Mouse (Mus musculus) retina, postnatal 7 days (tissue): ENCODE data around the gene Sgpp1.
"Not testable (repeated sequence)": the region's sequence is repeated elsewhere in the genome, so short reads cannot be mapped to it uniquely, and the experiment has no call there.

Experiments used
- DNase-seq: peaks from one replicate; pipeline ENCODE4 v3.0.0-alpha.2; 2012; ENCODE audit warnings: low read depth, low spot score

The Sgpp1 gene

DNA sequence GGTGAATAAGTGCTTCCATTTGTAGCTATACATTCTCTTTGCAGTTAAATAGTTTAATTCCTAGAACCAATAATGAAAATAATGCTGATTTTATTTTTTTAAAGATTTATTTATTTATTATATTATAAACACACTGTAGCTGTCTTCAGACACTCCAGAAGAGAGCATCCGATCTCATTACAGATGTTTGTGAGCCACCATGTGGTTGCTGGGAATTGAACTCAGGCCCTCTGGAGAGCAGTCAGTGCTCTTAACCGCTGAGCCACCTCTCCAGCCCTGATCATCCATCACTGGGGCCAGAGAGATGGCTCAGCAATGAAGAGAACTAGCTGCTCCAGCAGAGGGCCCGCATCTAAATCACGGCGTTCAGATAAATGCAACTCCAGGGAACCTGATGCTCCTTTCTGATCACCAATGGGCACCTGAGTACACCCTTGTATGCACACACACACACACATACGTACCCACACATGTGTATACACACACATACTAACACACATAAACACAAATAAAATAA lies 3.5 kb downstream of the Sgpp1 start:
- no peak for DNase-seq

DNA sequence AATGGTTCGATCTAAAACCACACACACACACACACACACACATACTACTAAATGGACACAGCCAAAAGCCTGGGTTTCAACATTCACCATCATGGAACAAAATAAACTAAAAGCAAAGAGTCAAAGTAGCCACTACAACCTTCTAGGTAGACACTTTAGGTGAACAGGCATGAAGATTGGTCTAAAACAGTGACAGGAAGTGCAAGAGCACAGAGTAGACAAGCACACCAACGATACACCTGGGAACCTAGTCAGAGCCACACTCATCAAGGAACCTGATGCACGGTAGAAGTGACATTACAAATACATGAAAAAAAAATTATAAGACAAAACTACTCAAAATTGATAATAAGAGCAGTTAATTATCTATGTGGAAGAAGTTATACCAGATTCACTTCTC lies 4.0 kb downstream of the Sgpp1 start:
- no peak for DNase-seq

DNA sequence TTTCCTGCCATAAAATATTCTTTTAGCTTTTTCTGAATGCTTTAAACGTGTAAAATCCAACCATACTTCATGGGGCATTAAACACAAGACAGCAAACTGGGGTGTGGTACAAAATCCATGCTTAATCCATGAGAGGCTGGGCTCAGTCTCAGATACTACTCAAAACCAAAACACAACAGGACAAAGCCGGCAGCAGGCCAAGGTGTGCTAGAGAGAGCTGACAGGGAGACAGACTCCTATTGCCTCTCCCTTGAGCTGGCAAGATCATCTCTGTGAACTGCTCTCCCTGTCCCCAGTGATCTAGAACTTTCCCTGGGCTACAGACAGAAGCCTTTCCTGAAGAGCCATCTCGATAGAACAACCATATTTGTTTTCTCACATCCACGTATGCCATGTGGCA lies 5.1 kb downstream of the Sgpp1 start:
- no peak for DNase-seq

DNA sequence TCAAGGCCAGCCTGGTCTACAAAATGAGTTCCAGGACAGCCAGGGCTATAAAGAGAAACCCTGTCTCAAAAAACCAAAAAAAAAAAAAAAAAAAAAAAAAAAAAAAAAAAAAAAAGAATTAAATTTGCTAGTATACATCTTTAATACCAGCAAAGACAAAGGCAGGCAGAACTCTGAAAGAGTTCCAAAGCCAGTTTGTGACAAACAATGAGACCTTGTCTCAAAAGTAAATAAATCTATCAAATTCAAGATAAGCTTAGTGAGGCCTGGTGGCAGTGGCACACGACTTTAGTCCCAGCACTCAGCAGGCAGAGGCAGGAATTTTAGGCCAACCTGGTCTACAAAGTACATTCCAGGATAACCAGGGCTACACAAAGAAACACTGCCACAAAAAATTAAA lies 5.7 kb downstream of the Sgpp1 start:
- no peak for DNase-seq

DNA sequence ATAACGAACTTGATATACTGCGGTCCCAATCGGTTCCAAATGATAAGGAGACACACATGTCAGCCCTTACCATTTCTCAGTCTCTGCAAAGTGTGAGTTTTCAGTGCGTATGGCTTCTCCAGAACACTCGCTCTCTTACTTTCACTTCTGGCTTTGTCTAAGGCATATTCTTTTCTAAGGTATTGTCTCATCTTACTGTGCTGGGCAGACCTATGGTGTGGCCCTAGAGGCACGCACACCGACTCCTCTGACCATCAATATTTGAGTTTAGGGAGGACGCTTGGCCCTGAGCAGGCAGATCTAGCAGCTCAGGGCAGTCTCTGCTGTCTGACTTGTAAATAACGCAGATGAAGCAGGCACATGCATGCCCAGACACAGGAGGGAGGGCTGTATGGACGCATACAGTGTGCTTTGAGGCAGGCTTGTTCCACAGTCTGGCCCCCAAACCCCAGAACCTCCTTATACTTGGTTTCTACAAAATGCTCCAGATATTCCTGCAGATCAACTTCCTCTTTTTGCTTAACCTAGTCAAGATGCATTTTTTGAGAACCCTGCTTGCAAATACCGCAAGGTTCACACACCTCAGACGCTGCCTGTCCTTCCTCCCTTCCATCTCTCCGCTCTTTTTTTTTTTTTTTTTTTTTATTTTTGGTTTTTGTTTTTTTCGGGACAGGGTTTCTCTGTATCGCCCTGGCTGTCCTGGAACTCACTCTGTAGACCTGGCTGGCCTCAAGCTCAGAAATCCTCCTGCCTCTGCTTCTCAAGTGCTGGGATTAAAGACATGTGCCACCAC lies 8.0 kb downstream of the Sgpp1 start:
- DNase-seq: no peak

DNA sequence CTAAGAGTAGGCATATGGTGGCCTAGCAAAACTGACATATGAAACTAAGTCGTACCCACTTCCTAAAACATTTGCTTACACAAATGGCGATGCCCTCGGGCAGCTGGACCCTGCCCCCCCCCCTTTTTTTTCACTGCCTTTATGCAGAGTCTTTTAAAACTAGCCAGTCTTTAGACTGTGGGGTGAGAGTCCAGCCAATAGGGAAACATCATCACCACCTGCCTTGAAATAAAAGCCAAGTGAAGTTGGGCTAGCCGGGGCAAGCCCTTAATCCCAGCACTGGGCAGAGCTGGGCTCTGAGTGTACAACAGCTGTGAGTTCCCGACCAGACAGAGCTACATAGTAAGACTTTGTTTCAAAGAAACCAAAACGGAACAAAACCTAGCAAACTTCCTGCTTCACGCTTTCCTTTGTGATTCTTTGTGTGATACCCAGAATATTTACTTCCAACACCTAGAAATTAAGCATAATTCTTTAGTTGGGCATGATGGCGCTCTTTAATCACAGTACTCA lies 9.1 kb downstream of the Sgpp1 start:
- no peak for DNase-seq

DNA sequence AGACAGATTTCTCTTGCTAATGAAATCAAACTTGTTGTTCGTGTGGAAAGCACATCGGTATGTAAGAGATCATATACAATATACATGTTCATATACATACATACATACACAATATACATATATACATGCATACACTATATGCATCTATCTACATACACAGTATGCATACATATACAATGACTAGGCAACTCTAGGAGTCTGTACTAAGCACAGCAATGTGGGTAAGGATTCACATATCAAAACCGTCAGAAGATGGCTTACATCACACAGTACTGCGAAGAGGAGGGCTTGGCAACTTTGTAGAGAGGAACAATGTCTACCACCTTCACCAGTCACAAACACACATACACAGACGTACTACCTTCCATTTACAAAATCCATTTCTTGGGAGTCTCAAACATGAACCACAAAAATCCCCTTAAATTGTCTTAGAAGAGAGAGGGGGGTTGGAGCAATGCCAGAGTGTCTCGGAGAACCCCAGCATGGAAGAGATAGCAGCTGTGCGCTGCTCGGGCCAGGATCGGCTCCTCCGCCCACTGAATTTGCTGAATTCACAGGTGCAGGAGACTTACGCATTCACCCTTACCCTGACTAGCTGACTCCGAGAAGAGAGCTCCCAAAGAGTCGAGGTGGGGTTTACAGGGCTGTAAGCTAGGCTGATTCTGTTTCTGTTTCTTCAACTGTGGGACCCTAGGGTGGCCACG lies 10.8 kb downstream of the Sgpp1 start:
- DNase-seq: no peak

DNA sequence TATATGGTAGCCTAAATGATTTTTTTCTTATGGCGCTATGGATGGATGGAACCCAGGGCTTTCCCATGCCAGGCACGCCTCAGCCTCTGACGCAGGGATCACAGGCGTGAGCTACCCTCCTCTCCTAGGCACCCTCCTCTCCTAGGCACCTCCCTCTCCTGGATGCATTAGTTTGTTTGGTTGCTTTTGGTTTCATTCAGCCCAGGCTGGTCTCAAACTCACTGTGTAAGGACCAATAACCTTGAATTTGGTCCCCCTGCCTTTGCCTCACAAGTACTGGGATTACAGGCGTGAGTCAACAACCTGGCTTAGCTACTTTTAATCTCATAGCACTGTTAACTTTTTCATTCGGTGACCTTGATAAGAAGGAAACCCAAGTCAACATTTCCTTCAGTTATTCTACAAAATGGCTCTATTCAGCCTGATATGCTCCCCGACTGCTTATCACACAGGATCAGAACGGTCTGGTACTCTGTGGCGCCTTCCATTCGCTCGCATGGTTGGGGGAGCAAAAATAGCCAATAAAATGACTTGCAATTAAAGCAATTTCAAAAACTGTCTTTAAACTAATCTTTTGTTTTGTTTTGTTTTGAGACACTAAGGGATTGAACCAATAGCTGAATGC lies 11.6 kb downstream of the Sgpp1 start:
- no peak for DNase-seq

DNA sequence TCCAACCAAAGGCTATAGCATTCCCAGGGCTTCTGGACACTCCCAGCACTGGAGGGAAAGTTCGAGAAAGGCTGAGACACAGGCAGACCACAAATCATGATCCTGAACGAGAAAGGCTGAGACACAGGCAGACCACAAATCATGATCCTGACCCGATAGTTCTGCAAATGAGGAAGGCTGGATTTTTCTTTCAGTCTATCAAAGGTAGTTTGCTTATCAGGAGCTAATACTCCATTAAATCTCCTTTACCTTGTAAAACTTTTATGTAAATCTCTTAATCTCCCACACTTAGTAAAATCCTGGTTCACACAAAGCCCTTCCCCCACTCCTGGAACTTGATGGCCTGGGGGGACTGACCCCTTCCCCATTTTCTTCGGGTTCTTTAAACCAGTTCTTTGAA lies 13.6 kb downstream of the Sgpp1 start:
- no peak for DNase-seq

DNA sequence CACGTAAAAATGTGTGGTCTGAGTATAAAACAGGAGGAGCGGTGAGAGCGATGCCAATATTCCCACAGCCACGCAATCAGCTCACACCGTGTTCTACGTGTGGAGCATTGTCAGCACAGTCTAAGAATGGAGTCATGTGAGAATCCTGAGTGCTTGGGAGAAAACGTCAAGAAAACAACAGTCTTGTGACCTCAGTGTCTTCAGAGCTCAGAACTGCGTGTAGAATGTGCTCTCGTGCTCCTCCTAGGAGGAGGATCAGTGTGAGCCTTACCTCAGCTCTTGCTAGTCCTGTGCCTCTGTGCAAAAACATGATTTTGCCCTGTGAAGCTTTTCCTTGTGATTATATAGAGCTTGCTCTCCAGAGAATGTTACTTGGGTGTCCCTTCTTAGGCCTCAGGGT lies 14.5 kb downstream of the Sgpp1 start:
- DNase-seq: no peak

DNA sequence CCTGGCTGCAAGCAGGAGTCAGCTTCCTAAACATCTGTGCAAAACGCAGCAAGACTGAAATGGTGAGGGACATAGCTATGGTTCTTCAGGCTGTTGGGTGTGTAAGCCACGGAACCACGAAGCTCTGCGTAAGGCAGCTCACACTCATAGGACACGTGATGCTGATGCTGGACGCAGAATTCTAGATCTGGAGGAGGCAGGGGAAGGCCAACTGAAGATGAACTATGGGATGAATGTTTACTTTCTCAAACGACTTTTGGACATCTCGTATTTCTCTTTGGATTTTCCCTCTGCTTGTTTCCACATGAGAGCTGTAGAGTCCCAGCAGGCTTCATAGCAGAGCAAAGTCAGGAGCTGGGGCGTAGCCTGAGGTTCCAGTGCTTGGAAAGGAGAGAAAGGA lies 21.9 kb downstream of the Sgpp1 start:
- DNase-seq: no peak

DNA sequence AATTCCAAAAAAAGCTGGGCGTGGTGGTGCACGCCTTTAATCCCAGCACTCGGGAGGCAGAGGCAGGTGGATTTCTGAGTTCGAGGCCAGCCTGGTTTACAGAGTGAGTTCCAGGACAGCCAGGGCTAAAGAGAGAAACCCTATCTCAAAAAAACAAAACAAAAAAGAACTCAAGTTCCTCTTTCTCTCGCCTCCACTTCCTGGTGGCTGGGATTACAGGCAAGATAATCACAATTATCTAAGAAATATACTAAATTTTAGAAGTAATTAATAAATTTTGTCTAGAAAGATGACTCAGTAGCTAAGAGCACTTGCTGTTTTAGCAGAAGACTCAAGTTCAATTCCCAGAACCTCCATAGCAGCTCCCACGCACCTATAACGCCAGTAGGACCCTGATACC lies 22.6 kb downstream of the Sgpp1 start:
- not testable (repeated sequence) for DNase-seq

DNA sequence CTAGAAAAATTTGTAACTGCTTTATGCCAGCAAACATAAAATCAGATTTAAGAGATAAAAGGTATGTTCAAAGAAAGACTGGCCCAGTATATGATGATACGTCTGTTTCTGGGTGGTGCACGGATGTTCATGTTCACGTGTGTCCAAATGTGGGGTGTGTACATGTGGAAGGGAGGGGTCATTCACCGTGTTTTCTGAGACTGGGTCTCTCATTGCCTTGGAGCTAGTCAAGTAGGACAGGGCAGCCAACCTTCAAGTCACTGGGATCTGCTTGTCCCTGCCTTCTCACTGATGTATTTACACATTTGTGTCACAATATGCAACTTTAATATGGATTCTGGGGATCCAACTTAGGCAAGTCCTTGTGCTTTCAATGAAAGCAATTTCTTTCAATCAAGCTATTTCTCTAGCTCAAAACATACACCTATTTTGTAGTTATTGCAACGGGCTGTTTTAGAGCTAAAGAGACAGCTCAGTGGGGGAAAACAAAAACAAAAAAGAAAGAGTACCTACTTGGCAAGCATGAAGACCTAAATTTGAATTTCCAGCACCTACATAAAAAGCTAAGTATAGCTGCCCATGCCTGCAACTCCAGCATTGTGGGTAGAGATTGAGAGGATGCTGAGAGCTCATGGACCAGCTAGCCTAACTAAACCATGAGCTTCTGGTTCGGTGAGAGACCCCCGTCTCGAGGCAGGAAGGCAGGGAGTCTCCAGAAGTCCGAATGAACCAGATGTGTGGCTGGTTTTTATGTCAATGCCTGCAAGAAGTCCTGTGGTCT lies 24.7 kb downstream of the Sgpp1 start:
- no peak for DNase-seq

DNA sequence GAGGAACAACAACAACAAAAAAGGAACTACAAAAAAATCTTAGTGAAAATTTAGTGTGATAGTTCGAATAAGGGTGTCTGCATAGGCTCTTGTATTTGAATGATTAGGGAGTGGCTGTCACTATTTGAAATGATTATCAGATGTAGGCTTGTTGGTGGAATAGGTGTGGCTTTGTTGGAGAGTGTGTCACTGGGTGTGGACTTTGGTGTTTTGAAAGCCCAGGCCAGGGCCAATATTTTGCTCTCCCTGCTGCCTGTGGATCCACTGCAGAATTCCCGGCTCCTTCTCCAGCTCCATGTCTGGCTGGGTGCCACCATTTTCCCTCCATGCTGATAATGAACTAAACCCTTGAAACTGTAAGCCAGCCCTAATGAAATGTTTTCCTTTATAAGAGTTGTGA lies 26.0 kb downstream of the Sgpp1 start:
- no peak for DNase-seq

DNA sequence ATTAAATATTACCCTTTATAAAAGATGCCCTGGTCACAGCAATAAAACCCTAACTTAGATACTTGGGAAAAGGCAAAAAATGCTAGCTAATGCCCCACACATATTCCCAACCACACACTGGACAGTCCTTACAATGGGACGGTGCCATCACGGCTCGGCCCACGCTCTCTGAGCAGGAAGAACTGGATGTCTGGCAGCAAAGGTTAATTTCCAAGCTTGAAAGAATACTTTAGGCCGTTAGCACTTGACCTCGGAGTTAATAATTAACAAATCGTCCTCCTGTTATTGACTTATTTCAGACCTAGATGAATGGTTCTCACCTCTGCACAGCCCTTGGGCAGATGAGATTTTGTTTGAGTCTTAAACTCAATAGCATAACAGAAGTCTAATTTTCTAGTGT lies 28.9 kb downstream of the Sgpp1 start:
- DNase-seq: no peak

DNA sequence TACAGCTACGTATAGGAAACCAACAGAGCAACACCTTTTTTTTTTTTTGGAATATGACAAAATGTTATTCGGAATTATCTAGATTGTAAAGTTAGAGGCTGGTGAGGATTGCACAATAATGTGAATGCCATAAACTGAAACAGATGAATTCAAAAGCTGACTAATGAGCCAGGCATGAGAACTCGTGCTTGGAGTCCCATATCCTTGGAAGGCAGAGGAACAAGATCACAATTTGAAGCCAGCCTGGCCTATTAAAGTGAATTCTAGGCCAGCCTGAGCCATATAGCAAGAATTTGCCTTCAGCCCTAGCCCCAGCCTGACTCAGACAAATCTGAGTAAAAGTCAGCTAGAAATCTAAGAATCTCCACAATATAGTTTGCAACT lies 32.8 kb downstream of the Sgpp1 start:
- DNase-seq: no peak

DNA sequence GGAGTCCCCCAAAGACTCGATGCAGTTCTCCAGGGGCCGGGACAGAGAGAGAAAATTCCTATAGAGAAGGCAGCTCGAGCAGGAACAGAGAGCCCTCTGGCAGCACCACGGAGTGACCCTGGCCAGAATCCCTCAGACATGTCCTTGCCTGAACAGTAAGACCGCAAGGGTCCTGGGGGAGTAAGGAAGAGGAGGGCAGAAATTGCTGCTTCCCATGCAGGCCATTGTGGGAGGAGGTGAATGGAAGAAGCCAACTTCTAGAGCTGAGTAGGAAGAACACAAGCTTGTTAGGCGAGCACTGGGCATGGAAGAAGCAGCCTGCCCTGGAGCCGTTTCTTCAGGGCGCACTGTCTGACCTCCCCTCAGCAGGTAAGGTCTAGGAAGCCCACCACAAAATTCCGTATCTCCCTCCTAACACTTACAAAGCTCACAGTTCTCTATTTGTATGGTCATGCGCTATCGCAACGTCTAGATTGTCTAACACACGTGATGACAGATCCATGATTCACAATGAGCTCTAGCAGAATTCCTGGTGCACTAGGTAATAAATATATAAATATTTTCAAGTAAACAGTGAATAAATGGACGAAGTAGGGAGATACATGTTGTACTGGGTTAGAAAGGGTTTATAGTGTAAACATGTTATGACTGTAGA lies 33.3 kb downstream of the Sgpp1 start:
- DNase-seq: no peak

DNA sequence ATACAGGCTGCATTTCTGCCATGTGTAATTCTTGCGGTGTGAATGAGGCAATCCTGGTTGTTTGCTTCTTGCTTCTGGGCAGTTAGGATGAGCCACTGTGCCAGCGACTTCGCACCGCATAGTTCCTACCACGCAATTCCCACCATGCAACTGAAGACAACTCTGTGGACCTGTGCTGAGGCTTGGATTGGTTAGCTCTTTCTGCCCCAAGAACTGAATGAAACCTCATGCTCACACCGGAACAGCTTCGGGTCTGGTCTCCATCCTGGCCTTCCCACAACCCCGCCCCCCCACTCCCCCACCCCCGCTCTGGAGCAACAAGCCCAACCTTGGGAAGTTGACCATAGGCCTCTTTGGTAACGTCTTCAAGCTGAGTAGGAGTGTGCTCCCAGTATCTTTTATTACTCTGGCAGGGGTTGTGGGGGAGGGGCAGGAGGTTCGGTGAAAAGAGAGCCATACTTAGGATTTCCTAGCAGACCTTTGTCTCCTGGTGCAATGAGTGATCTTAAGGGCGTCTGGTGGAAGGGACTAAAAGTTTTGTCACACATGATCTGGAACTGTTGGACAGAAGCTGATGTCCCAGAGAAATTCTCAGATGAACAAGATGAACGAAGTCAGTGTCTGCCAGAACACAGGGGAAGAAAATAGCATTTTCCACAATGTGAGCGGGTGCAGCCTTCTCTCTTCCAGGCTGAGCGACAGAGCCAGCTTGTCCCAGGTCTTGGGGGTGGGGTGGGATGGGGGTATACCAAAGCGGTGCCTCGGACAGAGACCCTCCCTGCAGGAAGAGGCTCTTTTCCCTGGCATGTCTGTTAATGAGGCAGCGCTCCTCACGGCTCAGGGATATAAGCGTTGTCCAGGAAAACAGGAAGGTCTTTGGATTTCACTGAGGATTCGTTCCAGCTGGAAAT lies 34.1 kb downstream of the Sgpp1 start:
- no peak for DNase-seq

DNA sequence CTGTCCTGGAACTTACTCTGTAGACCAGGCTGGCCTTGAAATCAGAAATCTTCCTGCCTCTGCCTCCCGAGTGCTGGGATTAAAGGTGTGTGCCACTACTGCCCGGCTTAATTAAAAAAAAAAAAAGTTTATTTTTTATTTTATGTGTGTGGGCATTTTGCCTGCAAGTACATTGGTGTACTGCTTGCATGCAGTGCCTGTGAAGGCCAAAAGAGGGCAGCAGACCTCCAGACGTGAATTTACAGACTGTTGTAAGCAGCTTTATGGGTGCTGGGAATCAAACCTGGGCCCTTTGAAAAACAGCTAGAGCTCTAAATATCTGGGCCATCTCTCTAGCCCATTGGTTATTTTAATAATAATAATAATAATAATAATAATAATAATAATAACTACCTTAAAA lies 36.8 kb downstream of the Sgpp1 start:
- DNase-seq: no peak

DNA sequence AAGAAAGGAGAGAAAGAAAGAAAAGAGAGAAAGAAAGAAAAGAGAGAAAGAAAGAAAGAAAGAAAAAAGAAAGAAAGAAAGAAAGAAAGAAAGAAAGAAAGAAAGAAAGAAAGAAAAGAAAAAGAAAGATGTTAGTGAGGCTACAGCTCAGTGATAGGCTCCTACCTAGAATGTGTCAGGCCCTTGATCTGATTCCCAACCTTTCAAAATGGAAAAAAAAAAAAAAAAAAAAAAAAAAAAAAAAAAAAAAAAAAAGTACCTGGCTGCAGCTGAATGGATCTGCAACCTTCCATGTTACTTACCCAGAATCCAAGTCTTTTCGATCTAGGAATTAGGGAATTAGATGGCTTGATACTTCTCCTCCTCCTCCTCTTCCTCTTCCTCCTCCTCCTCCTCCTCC lies 39.7 kb downstream of the Sgpp1 start:
- not testable (repeated sequence) for DNase-seq
